17 mouse cellular contexts compared by ENCODE assay signal in the genomic region with DNA sequence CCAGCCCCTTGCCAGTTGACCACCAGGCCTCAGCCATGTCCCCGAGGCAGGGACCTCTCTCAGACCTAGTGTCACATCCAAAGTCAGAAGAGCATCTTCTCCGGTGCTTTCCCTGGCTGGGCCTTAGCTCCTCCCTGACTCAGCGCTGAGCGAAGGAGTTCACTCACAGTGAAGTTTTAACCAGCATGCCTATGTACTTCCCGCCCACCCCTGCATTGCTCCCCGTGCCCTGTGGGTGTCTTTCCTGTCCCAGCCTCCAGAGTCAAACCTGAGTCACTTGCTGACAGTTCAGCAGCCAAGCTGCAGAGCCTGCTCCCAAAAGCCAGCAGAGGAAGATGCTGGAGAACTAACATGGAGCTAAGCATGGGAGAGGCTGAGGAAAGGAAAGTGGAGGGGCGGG. TPM values are rescaled to one million over a fixed set of nuclear protein-coding genes. Genes with fewer than 3 reads are reported as not detected.
"Had no signal": no experiment of that assay in that cellular context is flagged by ENCODE, and none has a peak within 500 bp of the region (broad histone marks: within the 10 kb centered on the region; RNA-seq: fewer than 3 reads in every experiment).

No protein-coding gene starts in this region.

- ATAC-seq: hindbrain, embryonic 16.5 days; inflammation-experienced regulatory T-cells, adult 6 months; intestine, embryonic 15.5 days; intestine, postnatal 0 days had no signal

- DNase-seq: gastrocnemius, postnatal 14 days; gastrocnemius, postnatal 36 days; heart, adult 18-20 months; heart, postnatal 10 days; heart, postnatal 4 days; kidney, adult 18-20 months; kidney, adult 8-10 months; kidney, postnatal 10 days; kidney, postnatal 25 days; kidney, postnatal 4 days; liver; liver, embryonic 13.5 days had no signal

RNA-seq across cellular contexts. Expression of a gene that starts 55.6 kb away (rescaled TPM):
- total RNA-seq: granulocyte monocyte progenitor cell, adult 5-6 weeks had no signal
